Mouse (Mus musculus): ENCODE measurements around the gene Gm2663. TPM values are rescaled to one million over a fixed set of nuclear protein-coding genes. Genes with fewer than 3 reads are reported as not detected.

Gm2663 gene
- polyA plus RNA-seq, 1 experiment from 2014 or later: 0.13 TPM

DNA sequence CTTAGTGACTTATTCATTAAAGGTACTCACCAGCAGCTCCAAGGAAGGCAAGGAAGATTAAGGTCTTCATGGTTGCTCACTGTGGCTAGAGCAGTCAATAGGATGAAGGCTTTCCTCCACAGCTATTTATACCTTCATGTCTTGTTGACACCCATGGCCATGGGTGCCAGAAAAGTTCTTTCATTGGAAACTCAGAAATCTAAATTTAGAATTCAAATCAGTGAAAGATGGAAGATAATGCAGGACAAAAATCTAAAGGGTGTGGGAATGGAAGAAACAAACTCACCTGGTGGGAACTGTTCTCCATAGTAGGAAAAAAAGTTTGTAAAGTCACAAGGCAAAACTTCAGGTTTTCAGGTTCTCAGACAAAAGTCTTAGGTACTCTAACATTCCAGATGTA, 36.1 kb upstream of the Gm2663 start, which contains the start of gene 2210010C04Rik:
Gene 2210010C04Rik, minus strand, starts transcription at position 101 of the 400 bp plus-strand sequence.
- ATAC-seq (replicated peaks; ENCODE audit: low FRiP score, low read depth): no peak
- no peak within 1 kb of the TSS for H3K4me2 ChIP-seq (ENCODE audit: low read length)
- TF ChIP-seq CTCF (IDR thresholded peaks at IDR 0.05; ENCODE audit: low read depth): no peak
- H3K9ac ChIP-seq (ENCODE audit: low read depth, low read length): no peak within 1 kb of the TSS
- H3K27me3 ChIP-seq (ENCODE audit: insufficient read depth, low read length): no peaks in the 10 kb centered on the region
- H3K36me3 ChIP-seq (ENCODE audit: insufficient read depth, low read length): no peaks in the 10 kb centered on the region
- H3K9me3 ChIP-seq (replicated peaks; ENCODE audit: low read length): no peaks in the 10 kb centered on the region
- DNase-seq (ENCODE audit: low spot score): no peak
- H3K4me3 ChIP-seq (replicated peaks; ENCODE audit: low read depth, low read length): no peak within 1 kb of the TSS
- no peak within 1 kb of the TSS for H3K27ac ChIP-seq
- no peaks in the 10 kb centered on the region for H3K4me1 ChIP-seq (replicated peaks; ENCODE audit: insufficient read depth, low read length)

DNA sequence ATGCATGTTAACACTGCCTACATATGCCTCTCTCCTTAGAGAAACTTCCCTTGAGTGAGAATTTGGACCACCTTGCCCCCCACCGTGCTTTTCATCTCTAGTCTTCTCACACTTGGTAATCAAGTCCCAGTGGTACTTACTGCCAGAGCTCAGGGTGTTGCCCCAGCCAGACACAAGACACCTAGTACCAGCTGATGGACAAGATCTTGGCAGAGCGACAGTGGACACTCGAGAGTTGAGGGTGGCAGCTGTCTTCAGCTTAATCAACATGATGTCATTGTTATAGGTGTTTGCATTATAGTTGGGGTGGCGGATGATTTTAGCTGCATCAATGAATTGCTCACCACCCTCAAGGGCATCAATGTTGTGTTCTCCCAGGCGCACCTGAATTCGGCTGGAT, 33.5 kb upstream of the Gm2663 start:
- H3K27ac ChIP-seq: no peak overlapping the region
- ATAC-seq (replicated peaks; ENCODE audit: low FRiP score, low read depth) (no peak), DNase-seq (ENCODE audit: low spot score) (no peak)
- H3K9me3 ChIP-seq (replicated peaks; ENCODE audit: low read length): no peaks in the 10 kb centered on the region
- TF ChIP-seq CTCF (IDR thresholded peaks at IDR 0.05; ENCODE audit: low read depth): no peak
- no peaks in the 10 kb centered on the region for H3K27me3 ChIP-seq (ENCODE audit: insufficient read depth, low read length)
- H3K9ac ChIP-seq (ENCODE audit: low read depth, low read length): no peak overlapping the region
- H3K4me2 ChIP-seq (ENCODE audit: low read length): no peak overlapping the region
- H3K4me3 ChIP-seq (replicated peaks; ENCODE audit: low read depth, low read length): no peak overlapping the region
- H3K4me1 ChIP-seq (replicated peaks; ENCODE audit: insufficient read depth, low read length): no peaks in the 10 kb centered on the region
- no peaks in the 10 kb centered on the region for H3K36me3 ChIP-seq (ENCODE audit: insufficient read depth, low read length)
- 81% methylated on average over 6 of the region's 6 CpGs for WGBS

DNA sequence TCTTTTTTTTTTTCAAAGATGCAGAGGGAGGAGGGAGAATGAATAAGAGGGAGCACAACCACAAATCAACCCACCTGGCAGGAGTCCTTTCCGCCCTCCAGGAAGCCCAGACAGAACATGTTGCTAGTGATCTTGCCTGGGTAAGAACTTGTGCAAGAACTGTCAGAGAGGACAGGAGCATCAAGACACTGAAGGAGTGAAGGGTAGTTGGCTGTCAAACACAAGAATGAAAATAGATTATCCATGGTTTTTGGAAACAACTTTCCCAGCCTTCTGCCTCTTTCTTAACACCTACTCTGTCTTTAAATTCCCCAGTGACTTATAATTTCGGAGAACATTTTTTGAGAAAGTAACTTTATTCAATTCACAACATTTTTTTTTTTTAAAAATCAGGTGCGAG, 33.0 kb upstream of the Gm2663 start:
- no peak overlapping the region for H3K27ac ChIP-seq
- H3K9ac ChIP-seq (ENCODE audit: low read depth, low read length): no peak overlapping the region
- H3K36me3 ChIP-seq (ENCODE audit: insufficient read depth, low read length): no peaks in the 10 kb centered on the region
- no peak overlapping the region for H3K4me3 ChIP-seq (replicated peaks; ENCODE audit: low read depth, low read length)
- ATAC-seq (replicated peaks; ENCODE audit: low FRiP score, low read depth): no peak
- H3K27me3 ChIP-seq (ENCODE audit: insufficient read depth, low read length): no peaks in the 10 kb centered on the region
- 0 out of 2 replicates have a peak, but pooled peaks cover 1% of the 10 kb centered on the region for H3K4me1 ChIP-seq (replicated peaks; ENCODE audit: insufficient read depth, low read length)
- no peak overlapping the region for H3K4me2 ChIP-seq (ENCODE audit: low read length)
- no peaks in the 10 kb centered on the region for H3K9me3 ChIP-seq (replicated peaks; ENCODE audit: low read length)
- 78% methylated on average over 3 of the region's 3 CpGs for WGBS
- TF ChIP-seq CTCF (IDR thresholded peaks at IDR 0.05; ENCODE audit: low read depth): no peak
- DNase-seq (ENCODE audit: low spot score): no peak

DNA sequence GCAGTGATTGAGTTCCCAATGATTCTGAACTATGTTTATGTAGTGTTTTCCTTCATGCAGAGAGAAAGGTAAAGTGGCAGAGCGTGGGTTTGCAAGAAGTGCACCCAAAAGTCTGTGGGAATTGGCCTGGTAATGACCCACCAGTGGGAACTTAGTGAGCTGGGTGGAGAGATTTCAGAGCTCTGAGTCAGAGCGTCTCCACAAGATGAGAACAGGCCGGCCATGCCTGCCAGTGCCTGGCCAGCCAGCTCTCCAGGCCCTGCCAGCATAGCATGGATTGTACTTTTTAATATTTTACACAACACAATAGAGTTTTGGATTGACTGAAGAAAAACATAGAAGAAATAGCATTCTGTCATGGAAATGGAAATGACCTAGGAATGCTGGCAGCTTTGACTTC, 31.5 kb upstream of the Gm2663 start:
- Histone ChIP-seq H3K36me3 (ENCODE audit: insufficient read depth, low read length) (no peaks in the 10 kb centered on the region), H3K4me2 (ENCODE audit: low read length) (no peak overlapping the region), H3K27me3 (ENCODE audit: insufficient read depth, low read length) (no peaks in the 10 kb centered on the region), H3K4me1 (replicated peaks; ENCODE audit: insufficient read depth, low read length) (0 out of 2 replicates have a peak, but pooled peaks cover 10% of the 10 kb centered on the region), H3K4me3 (replicated peaks; ENCODE audit: low read depth, low read length) (no peak overlapping the region), H3K9ac (ENCODE audit: low read depth, low read length) (no peak overlapping the region), H3K27ac (no peak overlapping the region), H3K9me3 (replicated peaks; ENCODE audit: low read length) (no peaks in the 10 kb centered on the region)
- 86% methylated on average over 3 of the region's 3 CpGs for WGBS
- ATAC-seq (replicated peaks; ENCODE audit: low FRiP score, low read depth) (no peak), DNase-seq (ENCODE audit: low spot score) (no peak)
- TF ChIP-seq CTCF (IDR thresholded peaks at IDR 0.05; ENCODE audit: low read depth): no peak

DNA sequence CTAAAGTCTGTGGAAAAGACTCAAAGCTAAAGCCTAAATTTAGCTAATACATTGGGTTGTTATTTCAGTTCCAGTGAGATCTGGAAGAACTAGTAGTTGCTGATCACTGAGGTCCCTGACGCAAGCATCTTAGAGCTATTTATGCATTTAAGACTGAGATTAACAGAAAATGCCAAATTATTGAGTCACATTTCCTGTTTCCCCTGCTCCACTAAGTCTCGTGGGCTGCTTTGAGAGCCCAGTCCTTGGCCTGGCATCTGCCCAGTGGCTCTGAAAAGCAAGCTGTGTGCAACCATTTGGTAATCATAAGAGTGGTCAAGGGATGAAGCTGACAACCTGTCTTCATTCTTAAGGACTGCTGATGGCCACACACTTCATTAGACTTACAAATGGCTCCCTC, 27.8 kb upstream of the Gm2663 start:
- Histone ChIP-seq H3K4me2 (ENCODE audit: low read length) (no peak overlapping the region), H3K4me3 (replicated peaks; ENCODE audit: low read depth, low read length) (no peak overlapping the region), H3K9ac (ENCODE audit: low read depth, low read length) (no peak overlapping the region), H3K9me3 (replicated peaks; ENCODE audit: low read length) (no peaks in the 10 kb centered on the region), H3K4me1 (replicated peaks; ENCODE audit: insufficient read depth, low read length) (0 out of 2 replicates have a peak, but pooled peaks cover 10% of the 10 kb centered on the region), H3K36me3 (ENCODE audit: insufficient read depth, low read length) (no peaks in the 10 kb centered on the region), H3K27ac (0 out of 2 replicates have a peak overlapping the region, but pooled peaks have one; percentile 19), H3K27me3 (ENCODE audit: insufficient read depth, low read length) (no peaks in the 10 kb centered on the region)
- peak; percentile 27 for DNase-seq (ENCODE audit: low spot score)
- 35% methylated on average over 2 of the region's 2 CpGs for WGBS
- TF ChIP-seq CTCF (IDR thresholded peaks at IDR 0.05; ENCODE audit: low read depth): no peak
- ATAC-seq (replicated peaks; ENCODE audit: low FRiP score, low read depth): no peak

DNA sequence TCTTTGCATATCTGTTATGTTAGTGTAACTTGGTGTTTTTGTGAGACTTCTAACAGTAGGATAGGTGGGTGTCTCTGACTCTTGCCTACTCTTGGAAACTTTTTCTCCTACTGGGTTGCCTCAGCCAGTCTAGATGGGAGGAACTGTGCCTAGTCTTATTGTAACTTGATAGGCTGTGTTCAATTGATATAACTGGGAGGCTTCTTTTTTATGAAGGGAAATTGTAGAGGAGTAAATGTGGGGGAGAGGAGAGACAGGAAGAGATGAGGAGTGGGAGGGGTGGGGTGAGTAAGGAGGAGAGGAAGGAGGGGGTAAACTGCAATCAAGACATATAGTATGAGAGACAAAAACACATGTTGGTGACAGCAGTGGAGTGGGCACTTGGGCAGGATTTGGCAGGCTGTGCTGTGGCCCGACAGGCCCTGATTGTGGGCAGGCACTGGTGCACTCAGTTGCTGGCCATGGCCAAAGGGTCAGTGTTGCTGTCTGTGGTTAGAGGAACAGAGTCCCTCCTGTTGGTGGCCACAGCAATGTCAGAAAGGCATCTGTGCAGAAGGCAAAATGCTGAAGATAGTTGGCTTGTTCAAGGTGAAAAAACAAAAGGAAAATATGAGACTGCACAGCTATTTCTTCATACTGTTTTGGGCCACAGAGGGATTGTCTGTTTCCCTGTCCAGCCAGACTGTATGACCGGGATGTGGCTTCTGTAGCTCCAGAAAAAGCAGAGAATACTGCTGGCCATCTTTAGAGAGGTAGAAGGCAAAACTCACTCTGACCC, 26.8 kb upstream of the Gm2663 start:
- ATAC-seq (replicated peaks; ENCODE audit: low FRiP score, low read depth): peak; percentile 77
- Histone ChIP-seq H3K27me3 (ENCODE audit: insufficient read depth, low read length) (no peaks in the 10 kb centered on the region), H3K4me3 (replicated peaks; ENCODE audit: low read depth, low read length) (no peak overlapping the region), H3K36me3 (ENCODE audit: insufficient read depth, low read length) (no peaks in the 10 kb centered on the region), H3K9ac (ENCODE audit: low read depth, low read length) (no peak overlapping the region), H3K4me1 (replicated peaks; ENCODE audit: insufficient read depth, low read length) (0 out of 2 replicates have a peak, but pooled peaks cover 10% of the 10 kb centered on the region), H3K4me2 (ENCODE audit: low read length) (no peak overlapping the region), H3K9me3 (replicated peaks; ENCODE audit: low read length) (no peaks in the 10 kb centered on the region), H3K27ac (no peak overlapping the region)
- peak; percentile 71 for DNase-seq (ENCODE audit: low spot score)
- no peak for TF ChIP-seq CTCF (IDR thresholded peaks at IDR 0.05; ENCODE audit: low read depth)
- 48% methylated on average over 2 of the region's 2 CpGs for WGBS
